In genomic region chr7:59228866-59229182, GRCm38 (mm10) we compare ENCODE assay signal across 8 mouse cellular contexts. TPM values are rescaled to one million over a fixed set of nuclear protein-coding genes. Genes with fewer than 3 reads are reported as not detected.
DNase-seq lines count a peak whose midpoint lies in the region; ATAC-seq and TF ChIP-seq lines count a peak whose summit lies in the region.

No protein-coding gene starts in this region.

- H3K36me3 ChIP-seq in kidney, embryonic 15.5 days, result no peaks in the 10 kb centered on the region
- H3K36me3 ChIP-seq in hindbrain, embryonic 16.5 days (ENCODE audit: control insufficient read depth, insufficient read depth, low read length), result no peaks in the 10 kb centered on the region
- no peaks in the 10 kb centered on the region for H3K36me3 ChIP-seq in midbrain, embryonic 16.5 days (ENCODE audit: control insufficient read depth, insufficient read depth, low read length)

- H3K27me3 ChIP-seq in kidney, embryonic 15.5 days, result no peaks in the 10 kb centered on the region
- H3K27me3 ChIP-seq in hindbrain, embryonic 16.5 days (replicated peaks; ENCODE audit: control insufficient read depth, insufficient read depth, low read length), result no peaks in the 10 kb centered on the region
- no peaks in the 10 kb centered on the region for H3K27me3 ChIP-seq in midbrain, embryonic 16.5 days (ENCODE audit: control insufficient read depth, insufficient read depth, low read depth, low read length)

- DNase-seq in kidney, adult 11 months, result no peak
- no peak for DNase-seq in brain, embryonic 14.5 days (ENCODE audit: low read depth)
- DNase-seq in right cerebral cortex, adult 2 months (ENCODE audit: low spot score in 2 of 2), result no peak
- DNase-seq in right cerebral cortex, postnatal 10 days (ENCODE audit: low spot score in 2 of 2), result no peak
- no peak for DNase-seq in B cell, adult 2 months

- peak overlapping the region; percentile 96 for H3K4me3 ChIP-seq in kidney, embryonic 15.5 days (replicated peaks)
- peak overlapping the region; percentile 97 for H3K4me3 ChIP-seq in hindbrain, embryonic 16.5 days (ENCODE audit: low read length)
- H3K4me3 ChIP-seq in midbrain, embryonic 16.5 days (ENCODE audit: low read depth, low read length), result peak overlapping the region; percentile 65

- H3K9me3 ChIP-seq in kidney, embryonic 15.5 days (replicated peaks), result no peaks in the 10 kb centered on the region
- H3K9me3 ChIP-seq in hindbrain, embryonic 16.5 days (ENCODE audit: control insufficient read depth, low read length), result no peaks in the 10 kb centered on the region
- H3K9me3 ChIP-seq in midbrain, embryonic 16.5 days (replicated peaks; ENCODE audit: control insufficient read depth, low read length, poor library complexity, severe bottlenecking), result no peaks in the 10 kb centered on the region

- TF ChIP-seq CTCF in brain, embryonic 14.5 days (IDR thresholded peaks at IDR 0.05; ENCODE audit: borderline replicate concordance, extremely low read depth, insufficient read depth, insufficient read length), result peak; percentile 44

- peaks cover 10% of the 10 kb centered on the region for H3K4me1 ChIP-seq in kidney, embryonic 15.5 days
- peaks cover 5% of the 10 kb centered on the region; the same call in 1 of the 2 replicates for H3K4me1 ChIP-seq in hindbrain, embryonic 16.5 days (ENCODE audit: control insufficient read depth, insufficient read depth, low read depth, low read length)
- peaks cover 14% of the 10 kb centered on the region for H3K4me1 ChIP-seq in midbrain, embryonic 16.5 days (ENCODE audit: control insufficient read depth, insufficient read depth, low read length)

- ATAC-seq in kidney, embryonic 15.5 days (replicated peaks; ENCODE audit: low FRiP score), result peak; percentile 81
- ATAC-seq in hindbrain, embryonic 16.5 days, result no peak; the same call in 1 of the 2 replicates
- no peak; the same call in 1 of the 2 replicates for ATAC-seq in midbrain, embryonic 16.5 days

- no peak for TF ChIP-seq POLR2A in brain, embryonic 14.5 days (IDR thresholded peaks at IDR 0.05; ENCODE audit: borderline replicate concordance, extremely low read depth, insufficient read depth, insufficient read length, poor library complexity, severe bottlenecking)

- peak overlapping the region; percentile 99 for H3K27ac ChIP-seq in kidney, embryonic 15.5 days
- H3K27ac ChIP-seq in hindbrain, embryonic 16.5 days (ENCODE audit: low read depth, low read length), result peak overlapping the region; percentile 99
- peak overlapping the region; percentile 98 for H3K27ac ChIP-seq in midbrain, embryonic 16.5 days (ENCODE audit: low read length)

- H3K9ac ChIP-seq in kidney, embryonic 15.5 days, result peak overlapping the region; percentile 96
- H3K9ac ChIP-seq in hindbrain, embryonic 16.5 days (ENCODE audit: low read depth, low read length), result peak overlapping the region; percentile 99
- peak overlapping the region; percentile 98 for H3K9ac ChIP-seq in midbrain, embryonic 16.5 days (ENCODE audit: low read depth, low read length)

- under 1% methylated on average over 39 of the region's 39 CpGs for WGBS in kidney, embryonic 15.5 days
- WGBS in hindbrain, embryonic 16.5 days, result 0% methylated on average over 37 of the region's 39 CpGs
- under 1% methylated on average over 39 of the region's 39 CpGs for WGBS in midbrain, embryonic 16.5 days

- peak overlapping the region; percentile 72 for H3K4me2 ChIP-seq in kidney, embryonic 15.5 days
- peak overlapping the region; percentile 70 for H3K4me2 ChIP-seq in hindbrain, embryonic 16.5 days (ENCODE audit: low read length)
- peak overlapping the region; percentile 56 for H3K4me2 ChIP-seq in midbrain, embryonic 16.5 days (ENCODE audit: low read length)

RNA-seq across cellular contexts. Expression of gene Ube3a, which starts 0.3 kb away (rescaled TPM):
- 133 and 136 TPM in 2 replicates for polyA plus RNA-seq in kidney, embryonic 15.5 days (2015; fragmentation: Nextera tagmentation; extraction: Ambion mirVana)
- polyA plus RNA-seq in brain, embryonic 14.5 days (2012; rRNA removed), result 31.5 and 41.1 TPM in 2 replicates
- polyA plus RNA-seq in hindbrain, embryonic 16.5 days (2015; fragmentation: Nextera tagmentation; extraction: Ambion mirVana), result 166 and 169 TPM in 2 replicates
- 160 and 171 TPM in 2 replicates for polyA plus RNA-seq in midbrain, embryonic 16.5 days (2015; fragmentation: Nextera tagmentation; extraction: Ambion mirVana)
